Mouse (Mus musculus) bone marrow, adult 2 months (tissue): ENCODE data around the gene Zfp952.
A peak's percentile ranks its signal among the peaks of the same experiment; 100 is the strongest.

Experiments used
- CTCF ChIP-seq: fragments of 200-500 bp; IDR thresholded peaks from 2 replicates; pipeline ENCODE4 v1.5.1; 2011; ENCODE audit warnings: low read length, control low read depth; ENCODE audit not compliant: control insufficient read depth, insufficient read depth
- POLR2A ChIP-seq: fragments of 200-500 bp; IDR thresholded peaks from 2 replicates; pipeline ENCODE4 v1.6.1; 2011; ENCODE audit warnings: low read depth, mild to moderate bottlenecking, control low read depth, low read length, borderline replicate concordance; ENCODE audit not compliant: control insufficient read depth

GRCm38 (mm10) chr17:33008337-33008736, 15.4 kb downstream of the Zfp952 start:
- TF ChIP-seq CTCF = peak; percentile 16; the same call in 1 of the 2 replicates
- no peak for TF ChIP-seq POLR2A
